In the genomic region with DNA sequence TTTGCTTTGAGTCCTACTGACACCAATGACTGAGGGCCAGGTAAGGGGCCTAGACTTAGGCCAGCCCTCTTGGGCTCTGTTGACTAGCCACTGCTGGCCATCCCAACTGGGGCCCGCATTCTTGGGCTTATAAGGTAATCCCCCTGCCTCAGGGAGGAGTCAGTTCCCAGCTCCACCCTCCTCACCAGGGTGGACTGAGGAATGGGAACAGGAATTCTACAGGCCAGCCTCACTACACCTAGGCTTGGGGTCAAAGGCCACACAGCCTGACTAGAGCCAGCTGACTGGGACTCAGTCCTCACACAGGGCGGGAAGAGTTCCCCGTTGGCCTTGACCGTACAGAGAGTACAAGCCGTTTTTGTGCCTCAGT, we compare ENCODE assay signal across 8 mouse cellular contexts. TPM values are rescaled to one million over a fixed set of nuclear protein-coding genes. Genes with fewer than 3 reads are reported as not detected.
A peak's percentile ranks its signal among the peaks of the same experiment; 100 is the strongest.
DNase-seq lines count a peak whose midpoint lies in the region; ATAC-seq and TF ChIP-seq lines count a peak whose summit lies in the region.

No protein-coding gene starts in this region.

- no peaks in the 10 kb centered on the region for H3K9me3 ChIP-seq in E14TG2a.4 (ENCODE audit: low read length)
- H3K9me3 ChIP-seq in forebrain, postnatal 0 days (ENCODE audit: low read length): no peaks in the 10 kb centered on the region
- no peaks in the 10 kb centered on the region for H3K9me3 ChIP-seq in liver, embryonic 11.5 days (ENCODE audit: control insufficient read depth, low read length)

- no peak for ATAC-seq in forebrain, postnatal 0 days
- ATAC-seq in liver, embryonic 11.5 days (replicated peaks; ENCODE audit: low FRiP score): no peak; the same call in 1 of the 2 replicates

- H3K36me3 ChIP-seq in E14TG2a.4 (ENCODE audit: insufficient read depth, low read length): peaks cover 35% of the 10 kb centered on the region
- peaks cover 30% of the 10 kb centered on the region for H3K36me3 ChIP-seq in forebrain, postnatal 0 days (ENCODE audit: insufficient read depth)
- H3K36me3 ChIP-seq in liver, embryonic 11.5 days (ENCODE audit: control insufficient read depth, insufficient read depth, low read length): peaks cover 12% of the 10 kb centered on the region; the same call in 1 of the 2 replicates

- TF ChIP-seq CTCF in E14TG2a.4 (conservative IDR thresholded peaks at IDR 0.05; ENCODE audit: low read length): no peak
- TF ChIP-seq CTCF in forebrain, postnatal 0 days (IDR thresholded peaks at IDR 0.05; ENCODE audit: low read depth): no peak

- peak; percentile 79 for DNase-seq in 3T3-L1 (ENCODE audit: low read depth, low spot score)
- no peak for DNase-seq in forebrain, postnatal 0 days
- DNase-seq in liver, embryonic 11.5 days (ENCODE audit: low spot score): no peak
- DNase-seq in cerebellum, postnatal 14 days: no peak
- DNase-seq in thymus, adult 18-20 months: no peak
- no peak for DNase-seq in urinary bladder, postnatal 14 days (ENCODE audit: low spot score)
- DNase-seq in layer of hippocampus, postnatal 36 days: no peak

- H3K27ac ChIP-seq in forebrain, postnatal 0 days (ENCODE audit: low read depth, low read length): no peak overlapping the region
- H3K27ac ChIP-seq in liver, embryonic 11.5 days (ENCODE audit: low read depth, low read length): peak overlapping the region; percentile 81

- H3K27me3 ChIP-seq in E14TG2a.4 (ENCODE audit: insufficient read depth, low read length): peaks cover 23% of the 10 kb centered on the region
- H3K27me3 ChIP-seq in forebrain, postnatal 0 days (ENCODE audit: insufficient read depth, low read length): no peaks in the 10 kb centered on the region
- peaks cover 4% of the 10 kb centered on the region; the same call in 1 of the 2 replicates for H3K27me3 ChIP-seq in liver, embryonic 11.5 days (replicated peaks; ENCODE audit: control insufficient read depth, insufficient read depth, low read length)

- peak overlapping the region; percentile 91; the same call in 1 of the 2 replicates for H3K4me2 ChIP-seq in forebrain, postnatal 0 days (ENCODE audit: low read depth)
- peak overlapping the region; percentile 97 for H3K4me2 ChIP-seq in liver, embryonic 11.5 days

- WGBS in forebrain, postnatal 0 days: 39% methylated on average over 5 of the region's 5 CpGs
- 29% methylated on average over 5 of the region's 5 CpGs for WGBS in liver, embryonic 11.5 days

- H3K9ac ChIP-seq in forebrain, postnatal 0 days: no peak overlapping the region
- peak overlapping the region; percentile 38 for H3K9ac ChIP-seq in liver, embryonic 11.5 days (ENCODE audit: low read depth, low read length)

- H3K4me3 ChIP-seq in E14TG2a.4 (replicated peaks; ENCODE audit: low read length): peak overlapping the region; percentile 91
- H3K4me3 ChIP-seq in forebrain, postnatal 0 days (ENCODE audit: low read depth, low read length): no peak overlapping the region
- peak overlapping the region; percentile 72 for H3K4me3 ChIP-seq in liver, embryonic 11.5 days (ENCODE audit: low read depth, low read length)

- peaks cover 64% of the 10 kb centered on the region for H3K4me1 ChIP-seq in E14TG2a.4 (replicated peaks; ENCODE audit: low read depth, low read length)
- H3K4me1 ChIP-seq in forebrain, postnatal 0 days (ENCODE audit: insufficient read depth): peaks cover 20% of the 10 kb centered on the region; the same call in 1 of the 2 replicates
- H3K4me1 ChIP-seq in liver, embryonic 11.5 days (replicated peaks; ENCODE audit: control insufficient read depth, insufficient read depth, low read length): peaks cover 29% of the 10 kb centered on the region

RNA-seq across cellular contexts. Expression of gene Pdlim7, which starts 2.0 kb away (rescaled TPM):
- total RNA-seq in forebrain, postnatal 0 days (2014; rRNA removed): 26.6 and 36.7 TPM in 2 replicates
- 114 and 115 TPM in 2 replicates for polyA plus RNA-seq in forebrain, postnatal 0 days (2015; fragmentation: Nextera tagmentation; extraction: Ambion mirVana)
- 86.4 and 94.6 TPM in 2 replicates for polyA plus RNA-seq in liver, embryonic 11.5 days (2014; fragmentation: Nextera tagmentation; extraction: Ambion mirVana)
- 10 to 100 TPM; 89.6 to 94.1 TPM for total RNA-seq in layer of hippocampus, postnatal 36 days (2021)

RNA-seq across cellular contexts. Expression of gene Dok3, which starts 17.6 kb away (rescaled TPM):
- total RNA-seq in forebrain, postnatal 0 days (2014; rRNA removed): 2.5 and 4.8 TPM in 2 replicates
- 0.82 TPM in 2 replicates for polyA plus RNA-seq in forebrain, postnatal 0 days (2015; fragmentation: Nextera tagmentation; extraction: Ambion mirVana)
- 4.3 and 6.0 TPM in 2 replicates for polyA plus RNA-seq in liver, embryonic 11.5 days (2014; fragmentation: Nextera tagmentation; extraction: Ambion mirVana)
- total RNA-seq in layer of hippocampus, postnatal 36 days (2021): 10 to 100 TPM; 17.0 to 20.6 TPM

RNA-seq across cellular contexts. Expression of gene Dbn1, which starts 23.6 kb away (rescaled TPM):
- total RNA-seq in forebrain, postnatal 0 days (2014; rRNA removed): 545 and 619 TPM in 2 replicates
- polyA plus RNA-seq in forebrain, postnatal 0 days (2015; fragmentation: Nextera tagmentation; extraction: Ambion mirVana): 603 and 619 TPM in 2 replicates
- 64.9 and 69.0 TPM in 2 replicates for polyA plus RNA-seq in liver, embryonic 11.5 days (2014; fragmentation: Nextera tagmentation; extraction: Ambion mirVana)
- total RNA-seq in layer of hippocampus, postnatal 36 days (2021): 100 to 1,000 TPM; 388 to 393 TPM

RNA-seq across cellular contexts. Expression of gene Ddx41, which starts 25.0 kb away (rescaled TPM):
- 65.2 and 69.6 TPM in 2 replicates for total RNA-seq in forebrain, postnatal 0 days (2014; rRNA removed)
- polyA plus RNA-seq in forebrain, postnatal 0 days (2015; fragmentation: Nextera tagmentation; extraction: Ambion mirVana): 46.1 and 51.7 TPM in 2 replicates
- 62.9 and 64.6 TPM in 2 replicates for polyA plus RNA-seq in liver, embryonic 11.5 days (2014; fragmentation: Nextera tagmentation; extraction: Ambion mirVana)
- total RNA-seq in layer of hippocampus, postnatal 36 days (2021): 10 to 100 TPM; 59.4 to 60.2 TPM

RNA-seq across cellular contexts. Expression of gene Prr7, which starts 47.4 kb away (rescaled TPM):
- total RNA-seq in forebrain, postnatal 0 days (2014; rRNA removed): 108 and 118 TPM in 2 replicates
- 7.8 and 8.7 TPM in 2 replicates for polyA plus RNA-seq in forebrain, postnatal 0 days (2015; fragmentation: Nextera tagmentation; extraction: Ambion mirVana)
- polyA plus RNA-seq in liver, embryonic 11.5 days (2014; fragmentation: Nextera tagmentation; extraction: Ambion mirVana): 0.29 and 0.35 TPM in 2 replicates
- total RNA-seq in layer of hippocampus, postnatal 36 days (2021): 10 to 100 TPM; 86.1 to 86.6 TPM
